Mouse (Mus musculus): ENCODE results near the gene Uox. TPM values are rescaled to one million over a fixed set of nuclear protein-coding genes. Genes with fewer than 3 reads are reported as not detected.
A peak's percentile ranks its signal among the peaks of the same experiment; 100 is the strongest.

The Uox gene
- polyA plus RNA-seq, 1 experiment from 2014 or later: 121 TPM

GRCm38 (mm10) chr3:146595440-146595839 is 25.2 kb downstream of the Uox start:
- Histone ChIP-seq H3K9ac (ENCODE audit: low read depth, low read length) (no peak overlapping the region), H3K4me3 (ENCODE audit: low read depth, low read length) (no peak overlapping the region), H3K4me2 (ENCODE audit: low read depth, low read length) (no peak overlapping the region), H3K9me3 (replicated peaks; ENCODE audit: control insufficient read depth, low read length) (no peaks in the 10 kb centered on the region), H3K4me1 (ENCODE audit: control insufficient read depth, low read depth, low read length) (no peaks in the 10 kb centered on the region; the same call in 1 of the 2 replicates), H3K27ac (ENCODE audit: low read length) (no peak overlapping the region), H3K27me3 (ENCODE audit: control insufficient read depth, insufficient read depth, low read depth, low read length) (no peaks in the 10 kb centered on the region), H3K36me3 (ENCODE audit: control insufficient read depth, insufficient read depth) (no peaks in the 10 kb centered on the region)
- WGBS (ENCODE audit: insufficient replicate concordance): 64% methylated on average over 6 of the region's 6 CpGs
- ATAC-seq (ENCODE audit: low read depth): no peak

GRCm38 (mm10) chr3:146596387-146596786 is 26.2 kb downstream of the Uox start:
- Histone ChIP-seq H3K4me1 (ENCODE audit: control insufficient read depth, low read depth, low read length) (peaks cover 6% of the 10 kb centered on the region), H3K9ac (ENCODE audit: low read depth, low read length) (no peak overlapping the region), H3K9me3 (replicated peaks; ENCODE audit: control insufficient read depth, low read length) (no peaks in the 10 kb centered on the region), H3K27me3 (ENCODE audit: control insufficient read depth, insufficient read depth, low read depth, low read length) (no peaks in the 10 kb centered on the region), H3K36me3 (ENCODE audit: control insufficient read depth, insufficient read depth) (no peaks in the 10 kb centered on the region), H3K4me3 (ENCODE audit: low read depth, low read length) (no peak overlapping the region), H3K4me2 (ENCODE audit: low read depth, low read length) (no peak overlapping the region), H3K27ac (ENCODE audit: low read length) (peak overlapping the region; percentile 74)
- ATAC-seq (ENCODE audit: low read depth): no peak
- WGBS (ENCODE audit: insufficient replicate concordance): 70% methylated on average over 8 of the region's 8 CpGs

DNA sequence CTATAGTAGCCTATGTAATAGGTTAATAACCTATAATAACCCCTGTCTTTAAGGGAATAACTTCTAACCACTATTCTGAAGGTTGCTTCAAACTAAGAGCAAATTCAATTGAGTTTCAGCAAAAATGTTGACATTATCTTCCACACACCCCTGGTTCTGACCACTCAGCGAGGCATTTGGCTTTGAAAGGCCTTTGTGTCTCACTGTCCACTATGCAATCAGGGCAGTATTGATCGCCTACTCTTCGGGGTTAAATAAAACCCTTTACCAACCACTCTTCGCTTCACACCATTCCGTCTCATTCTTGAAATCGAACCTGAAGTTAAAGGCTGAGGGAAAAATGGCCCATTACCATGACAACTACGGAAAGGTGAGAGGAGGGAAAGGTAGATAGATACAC is 26.6 kb downstream of the Uox start:
- H3K4me2 ChIP-seq (ENCODE audit: low read depth, low read length): no peak overlapping the region
- H3K4me1 ChIP-seq (ENCODE audit: control insufficient read depth, low read depth, low read length): peaks cover 8% of the 10 kb centered on the region
- H3K4me3 ChIP-seq (ENCODE audit: low read depth, low read length): peak overlapping the region; percentile 10; the same call in 1 of the 2 replicates
- ATAC-seq (ENCODE audit: low read depth): peak; percentile 62
- peak overlapping the region; percentile 49 for H3K27ac ChIP-seq (ENCODE audit: low read length)
- H3K9ac ChIP-seq (ENCODE audit: low read depth, low read length): no peak overlapping the region
- 66% methylated on average over 7 of the region's 7 CpGs for WGBS (ENCODE audit: insufficient replicate concordance)
- no peaks in the 10 kb centered on the region for H3K9me3 ChIP-seq (replicated peaks; ENCODE audit: control insufficient read depth, low read length)
- H3K27me3 ChIP-seq (ENCODE audit: control insufficient read depth, insufficient read depth, low read depth, low read length): no peaks in the 10 kb centered on the region
- no peaks in the 10 kb centered on the region for H3K36me3 ChIP-seq (ENCODE audit: control insufficient read depth, insufficient read depth)

- H3K36me3 ChIP-seq (ENCODE audit: control insufficient read depth, insufficient read depth): no peaks in the 10 kb centered on the region
- no peaks in the 10 kb centered on the region for H3K9me3 ChIP-seq (replicated peaks; ENCODE audit: control insufficient read depth, low read length)
- peaks cover 8% of the 10 kb centered on the region for H3K4me1 ChIP-seq (ENCODE audit: control insufficient read depth, low read depth, low read length)
- peak overlapping the region; percentile 3; the same call in 1 of the 2 replicates for H3K4me2 ChIP-seq (ENCODE audit: low read depth, low read length)
- 69% methylated on average over 6 of the region's 6 CpGs for WGBS (ENCODE audit: insufficient replicate concordance)
- peak overlapping the region; percentile 13 for H3K4me3 ChIP-seq (ENCODE audit: low read depth, low read length)
- H3K9ac ChIP-seq (ENCODE audit: low read depth, low read length): no peak overlapping the region
- H3K27me3 ChIP-seq (ENCODE audit: control insufficient read depth, insufficient read depth, low read depth, low read length): no peaks in the 10 kb centered on the region
- peak overlapping the region; percentile 39 for H3K27ac ChIP-seq (ENCODE audit: low read length)
- no peak for ATAC-seq (ENCODE audit: low read depth)
Observed at GRCm38 (mm10) chr3:146598411-146598810, 28.2 kb downstream of the Uox start.

DNA sequence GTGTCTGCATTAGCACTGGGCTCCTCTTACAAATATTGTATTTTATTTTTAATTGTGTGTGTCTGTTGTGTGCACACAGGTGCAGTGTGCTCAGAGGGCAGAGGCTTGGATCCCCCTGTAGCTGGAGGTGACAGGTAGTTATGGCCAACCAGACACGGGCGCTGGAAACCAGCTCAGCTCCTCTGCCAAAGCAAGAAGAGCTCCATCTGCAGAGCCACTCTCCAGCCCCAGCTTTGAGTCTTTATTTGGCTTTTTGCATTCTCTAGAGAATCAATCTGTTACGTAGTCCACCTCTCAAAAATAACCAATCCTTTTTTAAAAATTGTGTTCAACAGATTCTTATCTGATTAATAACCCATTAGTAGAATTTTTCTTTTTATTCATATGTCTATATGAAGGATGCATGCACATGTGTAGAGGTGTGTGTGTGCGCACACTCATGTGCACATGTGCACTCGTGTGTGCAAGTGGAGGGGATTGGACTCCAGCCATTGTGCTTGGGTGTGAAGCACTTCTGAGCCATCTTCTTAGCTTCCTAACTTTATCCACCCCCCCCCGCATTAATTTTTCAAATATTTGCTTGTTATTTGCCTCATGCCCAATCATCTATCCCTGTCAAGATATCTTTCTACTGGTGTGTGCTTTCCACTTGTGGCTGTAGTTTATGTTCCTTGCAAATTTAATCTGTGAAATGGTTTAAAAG is 29.1 kb downstream of the Uox start:
- 0 out of 2 replicates have a peak overlapping the region, but pooled peaks have one; percentile 3 for H3K4me2 ChIP-seq (ENCODE audit: low read depth, low read length)
- H3K9me3 ChIP-seq (replicated peaks; ENCODE audit: control insufficient read depth, low read length): no peaks in the 10 kb centered on the region
- H3K27ac ChIP-seq (ENCODE audit: low read length): no peak overlapping the region
- H3K4me1 ChIP-seq (ENCODE audit: control insufficient read depth, low read depth, low read length): peaks cover 8% of the 10 kb centered on the region
- peak overlapping the region; percentile 13; the same call in 1 of the 2 replicates for H3K4me3 ChIP-seq (ENCODE audit: low read depth, low read length)
- WGBS (ENCODE audit: insufficient replicate concordance): 71% methylated on average over 6 of the region's 6 CpGs
- H3K36me3 ChIP-seq (ENCODE audit: control insufficient read depth, insufficient read depth): no peaks in the 10 kb centered on the region
- ATAC-seq (ENCODE audit: low read depth): no peak
- no peaks in the 10 kb centered on the region for H3K27me3 ChIP-seq (ENCODE audit: control insufficient read depth, insufficient read depth, low read depth, low read length)
- H3K9ac ChIP-seq (ENCODE audit: low read depth, low read length): no peak overlapping the region

DNA sequence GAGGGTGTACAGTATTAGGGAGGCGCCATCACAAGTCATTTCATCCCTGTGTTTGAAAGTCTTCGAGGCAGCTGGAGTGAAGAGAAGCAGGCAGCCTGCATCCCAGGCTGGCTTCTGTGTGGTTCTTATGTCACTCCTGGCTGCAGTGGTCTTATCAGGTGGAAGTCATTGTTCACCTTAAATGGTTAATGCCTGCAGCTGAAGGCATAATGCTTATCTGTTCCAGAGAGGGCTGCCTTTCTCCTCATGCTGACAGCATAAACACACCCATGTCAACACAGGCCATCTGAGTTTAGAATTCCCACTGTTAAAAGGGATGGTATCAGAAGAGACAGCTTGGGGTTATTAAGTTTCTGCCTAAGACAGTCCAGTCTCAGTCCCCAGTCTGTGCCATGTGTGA is 31.0 kb downstream of the Uox start:
- Histone ChIP-seq H3K9ac (ENCODE audit: low read depth, low read length) (no peak overlapping the region), H3K4me1 (ENCODE audit: control insufficient read depth, low read depth, low read length) (peaks cover 8% of the 10 kb centered on the region), H3K9me3 (replicated peaks; ENCODE audit: control insufficient read depth, low read length) (no peaks in the 10 kb centered on the region), H3K27ac (ENCODE audit: low read length) (no peak overlapping the region), H3K4me2 (ENCODE audit: low read depth, low read length) (no peak overlapping the region), H3K36me3 (ENCODE audit: control insufficient read depth, insufficient read depth) (no peaks in the 10 kb centered on the region), H3K27me3 (ENCODE audit: control insufficient read depth, insufficient read depth, low read depth, low read length) (no peaks in the 10 kb centered on the region), H3K4me3 (ENCODE audit: low read depth, low read length) (no peak overlapping the region)
- WGBS (ENCODE audit: insufficient replicate concordance): 49% methylated on average over 2 of the region's 2 CpGs
- ATAC-seq (ENCODE audit: low read depth): peak; percentile 57

DNA sequence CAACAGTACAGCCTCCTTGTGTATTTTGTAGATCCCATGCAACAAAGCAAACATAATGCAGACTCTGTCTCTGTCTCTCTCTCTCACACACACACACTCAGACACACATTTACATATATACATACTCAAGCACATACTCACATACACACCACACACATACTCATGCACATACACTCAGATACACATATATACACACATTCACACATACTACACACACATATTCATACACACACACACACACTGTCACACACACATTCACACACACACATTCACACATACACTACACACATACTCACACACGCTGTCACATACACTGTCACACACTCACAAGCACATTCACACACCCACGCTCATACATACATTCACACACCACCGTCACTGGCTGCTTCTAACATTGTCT is 32.3 kb downstream of the Uox start:
- no peaks in the 10 kb centered on the region for H3K27me3 ChIP-seq (ENCODE audit: control insufficient read depth, insufficient read depth, low read depth, low read length)

DNA sequence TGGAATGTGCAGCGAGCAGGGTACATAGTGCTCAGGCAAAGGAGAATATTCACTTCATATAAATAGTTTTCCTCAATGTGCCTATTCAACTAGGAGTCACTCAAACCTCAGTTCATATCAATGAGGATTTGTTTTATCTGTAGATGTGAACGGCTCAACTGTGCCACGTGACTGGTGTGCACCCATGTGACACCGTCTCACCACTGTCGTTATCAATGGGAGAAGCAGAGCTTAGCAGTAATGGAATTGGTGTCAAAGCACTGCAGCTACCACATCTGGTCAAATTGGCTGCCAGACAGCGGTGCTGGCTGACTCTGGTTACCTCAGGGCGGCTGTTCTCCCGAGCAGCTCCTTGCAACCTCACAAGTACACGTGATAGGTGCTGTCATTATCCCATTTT is 34.4 kb downstream of the Uox start:
- H3K4me2 ChIP-seq (ENCODE audit: low read depth, low read length): no peak overlapping the region
- no peak overlapping the region for H3K4me3 ChIP-seq (ENCODE audit: low read depth, low read length)
- no peak overlapping the region for H3K9ac ChIP-seq (ENCODE audit: low read depth, low read length)
- WGBS (ENCODE audit: insufficient replicate concordance): 44% methylated on average over 9 of the region's 9 CpGs
- no peaks in the 10 kb centered on the region for H3K36me3 ChIP-seq (ENCODE audit: control insufficient read depth, insufficient read depth)
- no peak overlapping the region for H3K27ac ChIP-seq (ENCODE audit: low read length)
- no peak for ATAC-seq (ENCODE audit: low read depth)
- H3K27me3 ChIP-seq (ENCODE audit: control insufficient read depth, insufficient read depth, low read depth, low read length): no peaks in the 10 kb centered on the region
- H3K9me3 ChIP-seq (replicated peaks; ENCODE audit: control insufficient read depth, low read length): no peaks in the 10 kb centered on the region
- peaks cover 8% of the 10 kb centered on the region for H3K4me1 ChIP-seq (ENCODE audit: control insufficient read depth, low read depth, low read length)

More for the DNA sequence above, 32.3 kb downstream of the Uox start:
- no peaks in the 10 kb centered on the region for H3K36me3 ChIP-seq (ENCODE audit: control insufficient read depth, insufficient read depth)
- ATAC-seq (ENCODE audit: low read depth): no peak
- no peak overlapping the region for H3K4me3 ChIP-seq (ENCODE audit: low read depth, low read length)
- H3K9me3 ChIP-seq (replicated peaks; ENCODE audit: control insufficient read depth, low read length): no peaks in the 10 kb centered on the region
- no peak overlapping the region for H3K4me2 ChIP-seq (ENCODE audit: low read depth, low read length)
- peaks cover 8% of the 10 kb centered on the region for H3K4me1 ChIP-seq (ENCODE audit: control insufficient read depth, low read depth, low read length)
- no peak overlapping the region for H3K9ac ChIP-seq (ENCODE audit: low read depth, low read length)
- no peak overlapping the region for H3K27ac ChIP-seq (ENCODE audit: low read length)
- 73% methylated on average over 3 of the region's 3 CpGs for WGBS (ENCODE audit: insufficient replicate concordance)

- WGBS (ENCODE audit: insufficient replicate concordance): 41% methylated on average over 1 of the region's 1 CpGs
- no peak overlapping the region for H3K9ac ChIP-seq (ENCODE audit: low read depth, low read length)
- no peak overlapping the region for H3K4me3 ChIP-seq (ENCODE audit: low read depth, low read length)
- no peaks in the 10 kb centered on the region for H3K27me3 ChIP-seq (ENCODE audit: control insufficient read depth, insufficient read depth, low read depth, low read length)
- ATAC-seq (ENCODE audit: low read depth): no peak
- H3K27ac ChIP-seq (ENCODE audit: low read length): no peak overlapping the region
- H3K36me3 ChIP-seq (ENCODE audit: control insufficient read depth, insufficient read depth): no peaks in the 10 kb centered on the region
- H3K4me2 ChIP-seq (ENCODE audit: low read depth, low read length): no peak overlapping the region
- no peaks in the 10 kb centered on the region for H3K4me1 ChIP-seq (ENCODE audit: control insufficient read depth, low read depth, low read length)
- no peaks in the 10 kb centered on the region for H3K9me3 ChIP-seq (replicated peaks; ENCODE audit: control insufficient read depth, low read length)
Observed at GRCm38 (mm10) chr3:146607368-146607767, 37.1 kb downstream of the Uox start.

Measured in liver, embryonic 16.5 days (tissue).